In genomic region chr3:133599731-133600130, GRCm38 (mm10) we compare ENCODE assay signal across 21 mouse cellular contexts. TPM values are rescaled to one million over a fixed set of nuclear protein-coding genes. Genes with fewer than 3 reads are reported as not detected.
A peak's percentile ranks its signal among the peaks of the same experiment; 100 is the strongest.
DNase-seq lines count a peak whose midpoint lies in the region; ATAC-seq and TF ChIP-seq lines count a peak whose summit lies in the region.
"Had no signal": no experiment of that assay in that cellular context is flagged by ENCODE, and none has a peak within 500 bp of the region (broad histone marks: within the 10 kb centered on the region; RNA-seq: fewer than 3 reads in every experiment).

No protein-coding gene starts in this region.

- no peak for ATAC-seq in neural tube, embryonic 15.5 days (ENCODE audit: low FRiP score)
- ATAC-seq in intestine, postnatal 0 days = no peak
- ATAC-seq: activated CD4-positive, CD25-positive, alpha-beta regulatory T cell, adult 4 months; hindbrain, embryonic 16.5 days; inflammation-experienced regulatory T-cells, adult 6 months had no signal

- H3K4me3 ChIP-seq in heart, adult 2 months = no peak overlapping the region
- no peak overlapping the region for H3K4me3 ChIP-seq in neural tube, embryonic 15.5 days (replicated peaks)
- H3K4me3 ChIP-seq in olfactory bulb, adult 2 months (ENCODE audit: insufficient read depth, low read depth, low read length) = no peak overlapping the region
- no peak overlapping the region for H3K4me3 ChIP-seq in intestine, postnatal 0 days (ENCODE audit: low read depth, low read length)
- H3K4me3 ChIP-seq: forebrain, embryonic 13.5 days; heart, embryonic 13.5 days; hindbrain, embryonic 12.5 days had no signal

- H3K27me3 ChIP-seq in heart, adult 2 months (ENCODE audit: control insufficient read depth, insufficient read depth, low read length) = no peaks in the 10 kb centered on the region
- H3K27me3 ChIP-seq in neural tube, embryonic 15.5 days (replicated peaks) = no peaks in the 10 kb centered on the region
- H3K27me3 ChIP-seq in intestine, postnatal 0 days (replicated peaks; ENCODE audit: control insufficient read depth, insufficient read depth, low read length) = no peaks in the 10 kb centered on the region
- H3K27me3 ChIP-seq: forebrain, embryonic 13.5 days; heart, embryonic 13.5 days; hindbrain, embryonic 12.5 days; Patski had no signal

- DNase-seq in heart, adult 2 months = no peak
- no peak for DNase-seq in heart, postnatal 10 days
- no peak for DNase-seq in neural tube, embryonic 10.5 days (ENCODE audit: extremely low spot score, low spot score)
- no peak for DNase-seq in cerebellum, postnatal 14 days
- DNase-seq: adrenal gland, postnatal 14 days; cerebellum, adult 11-12 months; cerebellum, adult 9-10 months; forebrain, postnatal 0 days; gastrocnemius, postnatal 14 days; heart, postnatal 36 days; kidney, adult 11 months had no signal

- no peak for TF ChIP-seq EP300 in heart, adult 2 months (IDR thresholded peaks at IDR 0.05; ENCODE audit: insufficient read depth, low read depth, low read length)

- intact Hi-C loops in heart, adult 2 months (cut with DNase I) = no loop called here
- intact Hi-C loops in heart, postnatal 10 days (cut with DNase I) = loop anchor here (5.0 kb wide), 1 partner anchor 57 kb away; no protein-coding TSS in a partner anchor

- TF ChIP-seq CTCF in heart, adult 2 months (IDR thresholded peaks at IDR 0.05) = no peak
- TF ChIP-seq CTCF in olfactory bulb, adult 2 months (IDR thresholded peaks at IDR 0.05; ENCODE audit: insufficient read depth, low read depth, low read length) = no peak
- no peak for TF ChIP-seq CTCF in intestine, postnatal 0 days (IDR thresholded peaks at IDR 0.05; ENCODE audit: low read depth)

- no peaks in the 10 kb centered on the region; the same call in 1 of the 2 replicates for H3K36me3 ChIP-seq in heart, adult 2 months (ENCODE audit: control insufficient read depth, insufficient read depth, low read length)
- no peaks in the 10 kb centered on the region for H3K36me3 ChIP-seq in neural tube, embryonic 15.5 days
- H3K36me3 ChIP-seq in intestine, postnatal 0 days (ENCODE audit: control insufficient read depth, insufficient read depth) = no peaks in the 10 kb centered on the region
- H3K36me3 ChIP-seq: heart, embryonic 13.5 days; hindbrain, embryonic 12.5 days had no signal

- H3K4me1 ChIP-seq in heart, adult 2 months (ENCODE audit: control insufficient read depth, insufficient read depth, low read length) = peaks cover 4% of the 10 kb centered on the region
- peaks cover 8% of the 10 kb centered on the region for H3K4me1 ChIP-seq in neural tube, embryonic 15.5 days
- H3K4me1 ChIP-seq in olfactory bulb, adult 2 months (ENCODE audit: control insufficient read depth, insufficient read depth, low read length) = 0 out of 2 replicates have a peak, but pooled peaks cover 3% of the 10 kb centered on the region
- no peaks in the 10 kb centered on the region for H3K4me1 ChIP-seq in intestine, postnatal 0 days (replicated peaks; ENCODE audit: control insufficient read depth, insufficient read depth, low read length)

- H3K4me2 ChIP-seq in neural tube, embryonic 15.5 days = no peak overlapping the region
- no peak overlapping the region for H3K4me2 ChIP-seq in intestine, postnatal 0 days (replicated peaks; ENCODE audit: low read depth)

- no peaks in the 10 kb centered on the region for H3K9me3 ChIP-seq in neural tube, embryonic 15.5 days (replicated peaks)
- H3K9me3 ChIP-seq in intestine, postnatal 0 days (ENCODE audit: control insufficient read depth) = no peaks in the 10 kb centered on the region
- H3K9me3 ChIP-seq: forebrain, embryonic 13.5 days; heart, embryonic 13.5 days; hindbrain, embryonic 12.5 days had no signal

- H3K9ac ChIP-seq in heart, adult 2 months (ENCODE audit: low read depth, low read length) = no peak overlapping the region
- no peak overlapping the region for H3K9ac ChIP-seq in neural tube, embryonic 15.5 days (replicated peaks)
- no peak overlapping the region for H3K9ac ChIP-seq in intestine, postnatal 0 days (ENCODE audit: low read depth, low read length)
- H3K9ac ChIP-seq: forebrain, embryonic 13.5 days; hindbrain, embryonic 12.5 days had no signal

- peak overlapping the region; percentile 65 for H3K27ac ChIP-seq in heart, adult 2 months
- 0 out of 2 replicates have a peak overlapping the region, but pooled peaks have one; percentile 18 for H3K27ac ChIP-seq in neural tube, embryonic 15.5 days (replicated peaks)
- H3K27ac ChIP-seq in olfactory bulb, adult 2 months (ENCODE audit: insufficient read depth, low read depth, low read length) = 0 out of 2 replicates have a peak overlapping the region, but pooled peaks have one; percentile 8
- no peak overlapping the region for H3K27ac ChIP-seq in intestine, postnatal 0 days (ENCODE audit: low read depth, low read length)
- H3K27ac ChIP-seq: hindbrain, embryonic 12.5 days had no signal

- no peak for TF ChIP-seq POLR2A in heart, adult 2 months (IDR thresholded peaks at IDR 0.05; ENCODE audit: insufficient read depth, low read depth, low read length)
- TF ChIP-seq POLR2A in olfactory bulb, adult 2 months (IDR thresholded peaks at IDR 0.05; ENCODE audit: insufficient read depth, low read depth, low read length) = no peak

- WGBS in heart, adult 2 months = 90% methylated on average over 7 of the region's 7 CpGs
- 95% methylated on average over 7 of the region's 7 CpGs for WGBS in neural tube, embryonic 15.5 days
- WGBS in olfactory bulb, adult 2 months = 97% methylated on average over 7 of the region's 7 CpGs
- 91% methylated on average over 7 of the region's 7 CpGs for WGBS in intestine, postnatal 0 days

- no peaks in the 10 kb centered on the region for H3K79me2 ChIP-seq in heart, adult 2 months (replicated peaks; ENCODE audit: control insufficient read depth, insufficient read depth, low read length)

RNA-seq across cellular contexts. Expression of gene Tet2, which starts 54.8 kb away (rescaled TPM):
- total RNA-seq in heart, adult 2 months (2021) = 10 to 100 TPM; 14.9 to 17.9 TPM
- 8.6 and 15.0 TPM in 2 replicates for polyA plus RNA-seq in heart, adult 2 months (2012; rRNA removed)
- total RNA-seq in heart, postnatal 10 days (2021) = 10 to 100 TPM; 41.3 to 44.4 TPM
- polyA plus RNA-seq in neural tube, embryonic 15.5 days (2015; fragmentation: Nextera tagmentation; extraction: Ambion mirVana) = 15.2 and 15.7 TPM in 2 replicates
- polyA plus RNA-seq in olfactory bulb, adult 2 months (2012; ENCODE audit: insufficient read depth, insufficient read length, low replicate concordance, missing spikeins) = not detected in 2 replicates
- polyA plus RNA-seq in intestine, postnatal 0 days (2015; fragmentation: Nextera tagmentation; extraction: Ambion mirVana) = 9.6 and 10.0 TPM in 2 replicates
